Mouse (Mus musculus): ENCODE data around the gene Rpl13a. TPM values are rescaled to one million over a fixed set of nuclear protein-coding genes. Genes with fewer than 3 reads are reported as not detected.
"Not testable (repeated sequence)": the region's sequence is repeated elsewhere in the genome, so short reads cannot be mapped to it uniquely, and the experiment has no call there.

The Rpl13a gene
- polyA plus RNA-seq, 1 experiment from 2014 or later = 1,333 TPM

GRCm38 (mm10) chr7:45158991-45159390 lies 30.4 kb upstream of the Rpl13a start:
- in situ Hi-C loops (cut with MboI; ENCODE audit: low pct_unique_long_range_greater_than_20kb) = no loop called here
- H3K27me3 ChIP-seq = peaks cover 6% of the 10 kb centered on the region
- CTCF ChIA-PET = no interaction called here
- TF ChIP-seq CTCF (IDR thresholded peaks at IDR 0.05) = no peak
- POLR2A ChIA-PET = no interaction called here
- ATAC-seq (no peak), DNase-seq (ENCODE audit: low read depth, low spot score) (no peak)

DNA sequence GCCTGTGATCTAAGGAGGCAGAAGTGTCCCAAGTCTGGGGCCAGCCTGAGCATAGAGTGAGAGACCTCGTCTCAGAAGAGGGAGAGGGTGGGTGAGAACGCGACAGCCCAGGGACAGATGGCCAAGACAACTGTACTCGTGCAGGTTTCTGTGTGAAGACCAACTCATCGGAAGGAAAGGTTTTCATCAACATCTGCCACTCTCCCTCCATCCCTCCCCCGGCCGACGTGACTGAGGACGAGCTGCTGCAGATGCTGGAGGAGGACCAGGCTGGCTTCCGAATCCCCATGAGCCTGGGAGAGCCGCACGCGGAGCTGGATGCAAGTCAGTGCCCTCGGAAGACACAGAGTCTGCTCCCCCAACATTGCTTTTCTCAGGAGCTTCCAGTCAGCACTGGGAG lies 28.9 kb upstream of the Rpl13a start:
- ATAC-seq (no peak), DNase-seq (ENCODE audit: low read depth, low spot score) (no peak)
- TF ChIP-seq CTCF (IDR thresholded peaks at IDR 0.05) = no peak
- ChIA-PET POLR2A (no interaction called here), CTCF (interaction anchor here (1.3 kb wide), 1 partner anchor 41 kb away, joined by 4 read pairs; no protein-coding TSS in a partner anchor)
- in situ Hi-C loops (cut with MboI; ENCODE audit: low pct_unique_long_range_greater_than_20kb) = no loop called here
- H3K27me3 ChIP-seq = no peaks in the 10 kb centered on the region

DNA sequence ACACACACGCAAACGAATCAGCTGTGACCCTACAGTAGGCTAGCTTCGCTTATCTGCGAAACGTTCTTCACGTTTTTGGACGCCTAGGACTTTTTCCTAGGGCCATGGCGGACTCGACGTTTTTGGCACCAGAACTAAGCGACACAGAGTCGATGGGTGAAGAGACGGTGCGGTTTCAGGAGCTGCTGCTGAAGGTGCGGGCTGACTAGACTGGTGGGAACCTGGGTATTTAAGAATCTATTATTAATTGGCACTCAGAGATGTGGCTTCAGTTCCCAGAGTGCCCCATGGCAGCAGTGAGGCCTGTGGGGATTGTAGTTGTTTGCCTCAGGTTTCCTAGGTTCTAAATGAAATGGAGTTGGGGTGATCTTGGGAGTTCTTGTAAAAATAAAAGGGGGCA lies 27.6 kb upstream of the Rpl13a start:
- TF ChIP-seq CTCF (IDR thresholded peaks at IDR 0.05) = no peak
- DNase-seq (ENCODE audit: low read depth, low spot score) = no peak
- POLR2A ChIA-PET = no interaction called here
- CTCF ChIA-PET = no interaction called here
- in situ Hi-C loops (cut with MboI; ENCODE audit: low pct_unique_long_range_greater_than_20kb) = no loop called here
- ATAC-seq = no peak
- no peaks in the 10 kb centered on the region for H3K27me3 ChIP-seq

- no peak for TF ChIP-seq CTCF (IDR thresholded peaks at IDR 0.05)
- CTCF ChIA-PET = interaction anchor here (0.6 to 1.6 kb wide), 3 partner anchors 7 to 145 kb away, joined by 3 to 5 read pairs (median 3); partner anchors contain the start of gene Slc17a7
- no peak for DNase-seq (ENCODE audit: low read depth, low spot score)
- in situ Hi-C loops (cut with MboI; ENCODE audit: low pct_unique_long_range_greater_than_20kb) = no loop called here
- no peak for ATAC-seq
- H3K27me3 ChIP-seq = no peaks in the 10 kb centered on the region
- POLR2A ChIA-PET = interaction anchor here (0.6 kb wide), 1 partner anchor 49 kb away, joined by 3 read pairs; the partner anchor contains the start of gene Ccdc155
Measured at GRCm38 (mm10) chr7:45155590-45155989, 27.0 kb upstream of the Rpl13a start.

DNA sequence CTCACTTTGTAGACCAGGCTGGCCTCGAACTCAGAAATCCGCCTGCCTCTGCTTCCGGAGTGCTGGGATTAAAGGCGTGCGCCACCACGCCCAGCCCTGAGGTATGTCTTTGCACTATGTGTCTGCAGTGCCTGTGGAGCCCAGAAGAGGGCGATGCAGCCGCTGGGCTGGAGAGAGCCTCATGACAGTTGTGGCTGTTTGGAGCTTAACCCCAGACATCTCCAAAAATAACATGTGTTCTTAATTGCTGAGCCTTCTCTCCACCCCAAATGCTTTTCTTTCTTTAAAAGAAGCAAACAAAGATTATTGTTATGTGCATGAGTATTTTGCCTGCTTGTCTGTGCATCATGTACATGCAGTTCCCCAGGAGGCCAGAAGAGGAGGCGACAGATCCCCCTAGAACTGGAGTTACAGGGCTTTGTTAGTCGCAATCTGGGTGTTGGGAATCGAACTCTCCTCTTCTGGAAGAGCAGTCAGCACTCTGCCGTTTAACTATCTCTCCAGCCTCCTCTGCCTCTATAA lies 26.5 kb upstream of the Rpl13a start:
- ATAC-seq = no peak
- CTCF ChIA-PET = interaction anchor here (0.6 to 2.7 kb wide), 5 partner anchors 8 to 146 kb away, joined by 3 to 10 read pairs (median 3); partner anchors contain the start of genes Flt3l, Gm45713 and Slc17a7
- in situ Hi-C loops (cut with MboI; ENCODE audit: low pct_unique_long_range_greater_than_20kb) = no loop called here
- H3K27me3 ChIP-seq = no peaks in the 10 kb centered on the region
- no peak for DNase-seq (ENCODE audit: low read depth, low spot score)
- POLR2A ChIA-PET = interaction anchor here (0.6 to 0.7 kb wide), 2 partner anchors 11 to 50 kb away, joined by 3 read pairs; partner anchors contain the start of gene Ccdc155
- TF ChIP-seq CTCF (IDR thresholded peaks at IDR 0.05) = no peak

GRCm38 (mm10) chr7:45154096-45154992 lies 25.8 kb upstream of the Rpl13a start, which contains the start of the genes Pih1d1 and Aldh16a1:
Gene Pih1d1, plus strand, starts transcription at chr7:45154303.
Gene Aldh16a1, minus strand, starts transcription at chr7:45154584.
- DNase-seq (ENCODE audit: low read depth, low spot score) (peak; percentile 62), ATAC-seq (peak; percentile 83)
- no peak for TF ChIP-seq CTCF (IDR thresholded peaks at IDR 0.05)
- ChIA-PET POLR2A (interaction anchor here (0.7 kb wide), 1 partner anchor 11 kb away, joined by 3 read pairs; no protein-coding TSS in a partner anchor), CTCF (interaction anchor here (0.7 to 2.7 kb wide), 4 partner anchors 9 to 94 kb away, joined by 3 to 10 read pairs (median 4); partner anchors contain the start of genes Flt3l, Gm45713 and Slc17a7)
- H3K27me3 ChIP-seq = no peaks in the 10 kb centered on the region
- in situ Hi-C loops (cut with MboI; ENCODE audit: low pct_unique_long_range_greater_than_20kb) = no loop called here

DNA sequence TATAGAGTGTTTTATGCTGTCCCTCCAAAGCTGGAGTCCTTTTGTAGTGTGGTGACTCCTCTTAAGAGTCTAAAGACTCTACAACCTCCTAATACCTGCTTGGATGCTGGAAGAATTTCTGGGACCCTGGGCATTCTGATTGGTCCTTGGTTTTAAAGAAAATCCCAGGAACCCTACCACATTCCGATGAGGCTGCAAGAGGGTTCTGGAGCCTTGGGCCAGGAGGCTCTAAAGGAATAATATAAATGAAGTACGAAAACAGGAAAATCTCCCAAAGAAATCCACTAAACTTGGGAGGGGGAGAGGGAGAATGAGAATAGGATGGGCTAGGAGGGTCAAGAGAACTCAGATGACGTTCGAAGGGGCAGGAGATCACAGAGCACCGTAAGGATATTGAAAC lies 25.0 kb upstream of the Rpl13a start:
- no peaks in the 10 kb centered on the region for H3K27me3 ChIP-seq
- CTCF ChIA-PET = interaction anchor here (2.7 kb wide), 1 partner anchor 16 kb away, joined by 10 read pairs; the partner anchor contains the start of genes Flt3l and Gm45713
- in situ Hi-C loops (cut with MboI; ENCODE audit: low pct_unique_long_range_greater_than_20kb) = no loop called here
- DNase-seq (ENCODE audit: low read depth, low spot score) (no peak), ATAC-seq (no peak)
- no peak for TF ChIP-seq CTCF (IDR thresholded peaks at IDR 0.05)
- POLR2A ChIA-PET = no interaction called here

- POLR2A ChIA-PET; DNase-seq (ENCODE audit: low read depth, low spot score); in situ Hi-C loops (cut with MboI; ENCODE audit: low pct_unique_long_range_greater_than_20kb); H3K27me3 ChIP-seq; ATAC-seq: not testable (repeated sequence)
- CTCF ChIA-PET = interaction anchor here (2.7 kb wide), 1 partner anchor 16 kb away, joined by 10 read pairs; the partner anchor contains the start of genes Flt3l and Gm45713
Measured at GRCm38 (mm10) chr7:45153052-45153451, 24.5 kb upstream of the Rpl13a start.

DNA sequence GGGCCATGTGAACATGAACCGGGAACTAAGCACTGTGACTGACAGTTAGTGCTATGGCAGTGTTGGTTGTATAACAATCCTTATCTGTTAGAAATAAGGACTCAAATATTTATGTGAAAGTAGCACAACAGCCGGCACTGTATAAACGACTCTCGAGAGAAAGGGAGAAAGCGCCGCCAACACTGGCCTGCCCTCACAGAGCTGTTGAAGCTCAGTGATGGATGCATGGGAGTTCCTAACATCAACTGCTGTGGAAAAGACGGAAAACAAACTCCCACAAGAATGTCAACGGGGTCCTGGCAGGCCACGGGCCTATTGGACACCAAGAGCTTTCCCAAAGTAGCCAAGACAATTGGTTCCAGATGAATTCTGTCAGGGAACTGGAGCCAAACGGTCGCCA lies 22.7 kb upstream of the Rpl13a start:
- ChIA-PET CTCF (interaction anchor here (1.1 kb wide), 1 partner anchor 13 kb away, joined by 4 read pairs; no protein-coding TSS in a partner anchor), POLR2A (no interaction called here)
- ATAC-seq (no peak), DNase-seq (ENCODE audit: low read depth, low spot score) (no peak)
- no peak for TF ChIP-seq CTCF (IDR thresholded peaks at IDR 0.05)
- in situ Hi-C loops (cut with MboI; ENCODE audit: low pct_unique_long_range_greater_than_20kb) = no loop called here
- H3K27me3 ChIP-seq = no peaks in the 10 kb centered on the region

DNA sequence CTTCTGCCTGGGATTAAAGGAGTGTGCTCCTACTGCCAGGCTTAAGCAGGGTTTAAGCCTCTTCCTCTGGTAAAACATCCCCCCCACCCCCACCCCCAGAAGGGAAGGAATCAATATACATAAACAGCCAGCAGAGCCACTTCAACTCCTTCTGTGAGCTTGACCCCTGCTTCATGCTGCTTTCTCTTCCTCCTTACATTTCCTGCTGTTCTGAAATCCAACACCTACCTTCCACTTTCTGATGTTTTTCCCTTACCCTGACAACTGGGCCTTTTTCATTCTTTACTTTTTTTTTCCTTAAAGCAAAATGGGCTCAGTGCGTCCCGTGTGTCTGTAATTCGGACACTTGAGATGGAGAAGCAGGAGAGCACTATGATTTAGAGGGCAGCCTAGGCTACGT lies 21.8 kb upstream of the Rpl13a start:
- in situ Hi-C loops (cut with MboI; ENCODE audit: low pct_unique_long_range_greater_than_20kb) = no loop called here
- ChIA-PET POLR2A (interaction anchor here (0.7 to 1.1 kb wide), 2 partner anchors 23 to 203 kb away, joined by 4 read pairs; no protein-coding TSS in a partner anchor), CTCF (no interaction called here)
- DNase-seq (ENCODE audit: low read depth, low spot score) (no peak), ATAC-seq (no peak)
- no peaks in the 10 kb centered on the region for H3K27me3 ChIP-seq
- TF ChIP-seq CTCF (IDR thresholded peaks at IDR 0.05) = no peak
